Mouse (Mus musculus) heart, embryonic 14.5 days (tissue): ENCODE data around the gene Gemin4. TPM values are rescaled to one million over a fixed set of nuclear protein-coding genes. Genes with fewer than 3 reads are reported as not detected.
A peak's percentile ranks its signal among the peaks of the same experiment; 100 is the strongest.

Experiments used
- ATAC-seq: fragments of 200-750 bp; cut with Nextera tagmentation; 2 replicates; pipeline ENCODE4 v1.8.0; 2017; ENCODE audit warnings: low read depth, moderate TSS enrichment; ENCODE audit not compliant: insufficient number of reproducible peaks, insufficient read depth, low FRiP score
- H3K27ac ChIP-seq, 2 experiments: fragments of 200-500 bp in 1 of 2; fragments of 300-500 bp in 1 of 2; sonication (generic) in 1 of 2; replicated peaks in 1 of 2; 2 replicates each; pipeline ENCODE4 v1.5.1; 2012 to 2014; ENCODE audit warnings: low read depth in 2 of 2, low read length in 2 of 2, control low read depth in 1 of 2, mild to moderate bottlenecking in 1 of 2, mixed read lengths in 1 of 2; ENCODE audit not compliant: control insufficient read depth in 1 of 2, insufficient read depth in 1 of 2
- H3K27me3 ChIP-seq: fragments of 300-500 bp; sonication (generic); 2 replicates; pipeline ENCODE4 v1.6.1; 2014; ENCODE audit warnings: mild to moderate bottlenecking, low read length, control low read depth; ENCODE audit not compliant: control insufficient read depth, insufficient read depth
- H3K36me3 ChIP-seq: fragments of 300-500 bp; sonication (generic); 2 replicates; pipeline ENCODE4 v1.6.1; 2014; ENCODE audit warnings: mild to moderate bottlenecking, control low read depth, low read length, mixed read lengths; ENCODE audit not compliant: control insufficient read depth, insufficient read depth
- H3K4me1 ChIP-seq, 2 experiments: fragments of 200-500 bp in 1 of 2; fragments of 300-500 bp in 1 of 2; sonication (generic) in 1 of 2; 2 replicates each; pipeline ENCODE4 v1.6.1; 2012 to 2014; ENCODE audit warnings: low read length in 2 of 2, control low read depth in 1 of 2, mixed read lengths in 1 of 2; ENCODE audit not compliant: control insufficient read depth in 2 of 2, insufficient read depth in 2 of 2
- H3K4me2 ChIP-seq: fragments of 300-500 bp; sonication (generic); 2 replicates; pipeline ENCODE4 v1.6.1; 2014; ENCODE audit warnings: mild to moderate bottlenecking, low read length
- H3K4me3 ChIP-seq, 2 experiments: fragments of 200-500 bp in 1 of 2; fragments of 300-500 bp in 1 of 2; sonication (generic) in 1 of 2; 2 replicates each; pipeline ENCODE4 v1.5.1; 2012 to 2014; ENCODE audit warnings: low read length in 2 of 2, mild to moderate bottlenecking in 2 of 2, control low read depth in 1 of 2, low read depth in 1 of 2, moderate library complexity in 1 of 2; ENCODE audit not compliant: control insufficient read depth in 1 of 2, insufficient read depth in 1 of 2
- H3K9ac ChIP-seq: fragments of 300-500 bp; sonication (generic); 2 replicates; pipeline ENCODE4 v1.6.1; 2014; ENCODE audit warnings: mild to moderate bottlenecking, low read length
- H3K9me3 ChIP-seq: fragments of 300-500 bp; sonication (generic); 2 replicates; pipeline ENCODE4 v1.6.1; 2016; ENCODE audit warnings: low read length, control low read depth; ENCODE audit not compliant: control insufficient read depth
- WGBS: fragments of 180-500 bp; shearing (Covaris S2); extraction: QIAGEN DNeasy Blood & Tissue Kit; methylation state at CpG from one replicate; pipeline ENCODE4 v1.1.7; 2014; 5-methylcytosine and 5-hydroxymethylcytosine counted together
- polyA plus RNA-seq: library from polyadenylated mRNA; unstranded; fragments of >200 nt; fragmentation: Nextera tagmentation; extraction: Ambion mirVana; gene quantifications from 2 replicates; pipeline ENCODE4 v1.2.1, GENCODE M21; 2014

Gemin4 gene
- polyA plus RNA-seq, 1 experiment from 2014 or later, result 18.8 TPM

GRCm38 (mm10) chr11:76255431-76256001 lies 38.1 kb upstream of the Gemin4 start:
- Histone ChIP-seq H3K9me3 (no peaks in the 10 kb centered on the region), H3K36me3 (peaks cover 36% of the 10 kb centered on the region), H3K27ac (no peak overlapping the region), H3K27me3 (no peaks in the 10 kb centered on the region), H3K4me3 (no peak overlapping the region), H3K4me1 (no peaks in the 10 kb centered on the region), H3K9ac (no peak overlapping the region), H3K4me2 (no peak overlapping the region)
- no peak for ATAC-seq
- 75% methylated on average over 4 of the region's 4 CpGs for WGBS

DNA sequence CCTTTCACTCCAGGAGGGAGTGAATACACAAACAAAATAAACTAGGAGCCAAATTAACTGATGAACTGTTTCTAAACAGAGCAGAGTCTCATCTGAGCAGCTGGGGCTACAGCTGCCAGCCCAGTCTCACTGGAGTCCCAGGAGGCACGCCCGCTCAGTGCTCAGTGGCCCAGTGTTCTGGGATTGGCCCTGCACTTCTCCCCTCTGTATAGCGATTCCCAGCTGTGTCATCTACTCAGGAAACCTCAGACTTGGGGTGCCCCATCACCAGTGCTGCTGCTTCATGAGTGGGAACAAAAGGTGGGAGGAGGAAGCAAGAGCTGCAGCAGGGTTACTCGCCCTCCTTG lies 36.4 kb upstream of the Gemin4 start:
- Histone ChIP-seq H3K4me2 (no peak overlapping the region), H3K9me3 (no peaks in the 10 kb centered on the region), H3K4me1 (no peaks in the 10 kb centered on the region), H3K9ac (no peak overlapping the region), H3K4me3 (no peak overlapping the region), H3K36me3 (peaks cover 51% of the 10 kb centered on the region), H3K27me3 (no peaks in the 10 kb centered on the region), H3K27ac (no peak overlapping the region)
- WGBS, result 75% methylated on average over 4 of the region's 4 CpGs
- ATAC-seq, result no peak

GRCm38 (mm10) chr11:76253145-76253917 lies 35.9 kb upstream of the Gemin4 start:
- Histone ChIP-seq H3K27ac (no peak overlapping the region), H3K4me1 (no peaks in the 10 kb centered on the region)

GRCm38 (mm10) chr11:76252036-76252435 lies 34.6 kb upstream of the Gemin4 start:
- Histone ChIP-seq H3K4me3 (no peak overlapping the region), H3K9me3 (no peaks in the 10 kb centered on the region), H3K27ac (no peak overlapping the region), H3K36me3 (peaks cover 46% of the 10 kb centered on the region), H3K27me3 (no peaks in the 10 kb centered on the region), H3K9ac (no peak overlapping the region), H3K4me2 (no peak overlapping the region), H3K4me1 (no peaks in the 10 kb centered on the region)
- WGBS, result 53% methylated on average over 3 of the region's 3 CpGs
- ATAC-seq, result no peak

More at GRCm38 (mm10) chr11:76253145-76253917, 35.9 kb upstream of the Gemin4 start:
- H3K9me3 ChIP-seq, result no peaks in the 10 kb centered on the region
- H3K27me3 ChIP-seq, result no peaks in the 10 kb centered on the region
- WGBS, result 40% methylated on average over 5 of the region's 5 CpGs
- no peak overlapping the region for H3K4me2 ChIP-seq
- ATAC-seq, result 0 out of 2 replicates have a peak, but pooled peaks have one; percentile 62
- no peak overlapping the region for H3K9ac ChIP-seq
- no peak overlapping the region for H3K4me3 ChIP-seq
- H3K36me3 ChIP-seq, result peaks cover 52% of the 10 kb centered on the region

- H3K27me3 ChIP-seq, result no peaks in the 10 kb centered on the region
- H3K9ac ChIP-seq, result no peak overlapping the region
- no peak overlapping the region for H3K4me2 ChIP-seq
- H3K36me3 ChIP-seq, result peaks cover 57% of the 10 kb centered on the region
- H3K27ac ChIP-seq, result no peak overlapping the region
- ATAC-seq, result no peak
- H3K4me1 ChIP-seq, result peaks cover 2 to 8% of the 10 kb centered on the region in 2 experiments; a peak in 1 of 4 replicates
- 52% methylated on average over 2 of the region's 2 CpGs for WGBS
- H3K9me3 ChIP-seq, result no peaks in the 10 kb centered on the region
- no peak overlapping the region for H3K4me3 ChIP-seq
Observed at GRCm38 (mm10) chr11:76247239-76247638, 29.8 kb upstream of the Gemin4 start.

GRCm38 (mm10) chr11:76246439-76246838 lies 29.0 kb upstream of the Gemin4 start:
- Histone ChIP-seq H3K9me3 (no peaks in the 10 kb centered on the region), H3K4me3 (no peak overlapping the region), H3K27ac (no peak overlapping the region), H3K27me3 (no peaks in the 10 kb centered on the region), H3K4me2 (no peak overlapping the region), H3K4me1 (peaks cover 2 to 8% of the 10 kb centered on the region in 2 experiments; a peak in 1 of 4 replicates), H3K9ac (no peak overlapping the region), H3K36me3 (peaks cover 51% of the 10 kb centered on the region)
- no peak for ATAC-seq

GRCm38 (mm10) chr11:76243811-76244546 lies 26.5 kb upstream of the Gemin4 start:
- H3K9me3 ChIP-seq, result no peaks in the 10 kb centered on the region
- peaks cover 2 to 8% of the 10 kb centered on the region in 2 experiments; a peak in 1 of 4 replicates for H3K4me1 ChIP-seq
- H3K36me3 ChIP-seq, result peaks cover 46% of the 10 kb centered on the region
- peak overlapping the region; percentile 79 to 81 for H3K4me3 ChIP-seq
- no peak; the same call in 1 of the 2 replicates for ATAC-seq
- no peaks in the 10 kb centered on the region for H3K27me3 ChIP-seq
- peak overlapping the region; percentile 86 for H3K9ac ChIP-seq
- peak overlapping the region; percentile 74 for H3K4me2 ChIP-seq
- H3K27ac ChIP-seq, result peak overlapping the region; percentile 17 to 71; a peak in 3 of 4 replicates
- 1% methylated on average over 34 of the region's 34 CpGs for WGBS
